8 mouse cellular contexts compared by ENCODE assay signal in the genomic region with DNA sequence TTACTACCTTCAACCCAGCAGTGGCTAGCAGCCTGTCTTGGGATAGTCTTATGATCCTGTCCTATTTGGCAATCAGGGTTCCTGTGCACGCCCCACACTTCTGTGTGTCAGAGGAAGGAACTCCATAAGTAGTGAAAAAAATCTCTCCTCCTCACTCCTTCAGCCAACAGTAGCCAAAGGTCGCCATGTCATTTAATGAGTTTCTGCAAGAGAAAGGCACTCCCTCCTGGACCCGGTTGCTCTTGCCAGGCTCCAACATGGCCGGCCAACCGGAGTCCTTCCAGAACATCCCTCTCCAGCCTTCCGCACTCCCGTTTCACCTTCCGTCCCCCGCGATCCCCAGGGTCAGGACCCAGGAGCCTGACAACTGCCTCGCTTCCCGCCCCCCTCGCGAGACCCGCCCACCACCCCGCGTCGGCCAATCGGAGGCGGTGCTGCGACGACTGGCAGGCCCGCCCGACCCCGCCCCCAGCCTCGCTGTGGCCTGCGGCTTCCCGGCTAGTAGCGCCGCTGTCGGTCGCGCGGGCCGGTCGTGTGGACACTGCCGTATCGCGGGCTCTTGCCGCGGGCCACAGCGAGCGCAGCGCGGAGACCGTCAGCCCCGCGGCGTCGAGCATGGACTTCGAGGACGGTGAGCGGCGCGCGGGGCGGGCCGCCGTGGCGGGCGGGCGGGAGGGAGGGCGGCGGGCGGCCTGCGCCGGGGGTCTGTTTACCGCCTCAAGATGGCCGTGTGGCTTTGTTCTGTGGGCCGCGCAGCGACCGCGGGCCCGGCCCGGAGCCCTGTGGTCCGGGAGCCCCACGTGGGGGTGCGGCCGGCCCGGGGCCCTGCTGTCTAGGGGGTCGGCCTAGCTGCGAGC. TPM values are rescaled to one million over a fixed set of nuclear protein-coding genes. Genes with fewer than 3 reads are reported as not detected.
DNase-seq lines count a peak whose midpoint lies in the region; ATAC-seq lines count a peak whose summit lies in the region.

A gene (plus strand): TSS at position 498 of the 857 bp plus-strand sequence.

- ATAC-seq in hindbrain, embryonic 16.5 days, result peak; percentile 95

- peaks cover 23% of the 10 kb centered on the region for H3K4me1 ChIP-seq in hindbrain, embryonic 16.5 days (ENCODE audit: control insufficient read depth, insufficient read depth, low read depth, low read length)

- H3K27ac ChIP-seq in hindbrain, embryonic 16.5 days (ENCODE audit: low read depth, low read length), result peak within 1 kb of the TSS; percentile 91
- H3K27ac ChIP-seq in macrophage, result peak within 1 kb of the TSS; percentile 84

- H3K27me3 ChIP-seq in hindbrain, embryonic 16.5 days (replicated peaks; ENCODE audit: control insufficient read depth, insufficient read depth, low read length), result no peaks in the 10 kb centered on the region

- H3K4me2 ChIP-seq in hindbrain, embryonic 16.5 days (ENCODE audit: low read length), result peak within 1 kb of the TSS; percentile 77

- peak within 1 kb of the TSS; percentile 72 for H3K4me3 ChIP-seq in hindbrain, embryonic 16.5 days (ENCODE audit: low read length)
- peak within 1 kb of the TSS; percentile 74 for H3K4me3 ChIP-seq in macrophage (ENCODE audit: inconsistent target)

- no peaks in the 10 kb centered on the region for H3K9me3 ChIP-seq in hindbrain, embryonic 16.5 days (ENCODE audit: control insufficient read depth, low read length)

- peaks cover 45% of the 10 kb centered on the region for H3K79me2 ChIP-seq in macrophage (ENCODE audit: inconsistent target)

- peak within 1 kb of the TSS; percentile 99 for H3K9ac ChIP-seq in hindbrain, embryonic 16.5 days (ENCODE audit: low read depth, low read length)

- 3% methylated on average over 34 of the region's 83 CpGs for WGBS in hindbrain, embryonic 16.5 days
- under 1% methylated on average over 42 of the region's 83 CpGs for WGBS in macrophage (ENCODE audit: missing documents)

- DNase-seq in T-cell, adult 2 months (ENCODE audit: low spot score), result peak; percentile 80
- DNase-seq in cerebellum, postnatal 36 days, result peak; percentile 85 to 93
- DNase-seq in frontal cortex, postnatal 36 days (ENCODE audit: low spot score in 2 of 2), result peak; percentile 72 to 74
- peak; percentile 78 to 89 for DNase-seq in left cerebral cortex, adult 18-20 months (ENCODE audit: low spot score in 2 of 2)
- DNase-seq in right cerebral cortex, adult 18-20 months, result peak; percentile 87
- DNase-seq in urinary bladder, postnatal 10 days (ENCODE audit: low spot score), result peak; percentile 60

- no peaks in the 10 kb centered on the region; the same call in 1 of the 2 replicates for H3K36me3 ChIP-seq in hindbrain, embryonic 16.5 days (ENCODE audit: control insufficient read depth, insufficient read depth, low read length)
- no peaks in the 10 kb centered on the region for H3K36me3 ChIP-seq in macrophage (ENCODE audit: inconsistent target)

RNA-seq across cellular contexts. Expression of the gene that starts here (rescaled TPM):
- 35.5 and 39.7 TPM in 2 replicates for polyA plus RNA-seq in hindbrain, embryonic 16.5 days (2015; fragmentation: Nextera tagmentation; extraction: Ambion mirVana)
- 10 to 100 TPM; 30.2 to 36.5 TPM for total RNA-seq in left cerebral cortex, adult 18-20 months (2021)
- 100 to 1,000 TPM in 13 of 26 experiments, 10 to 100 TPM in 13; 58.0 to 159 (median 101) TPM for total RNA-seq in macrophage (2018; cell fraction: chromatin; rRNA removed)
- total RNA-seq in macrophage (2018; cell fraction: cytosol; rRNA removed), result 10 to 100 TPM in 16 of 26 experiments, 1 to 10 TPM in 10; 6.9 to 20.4 (median 11.7) TPM
- 100 to 1,000 TPM in 1 of 26 experiments, 10 to 100 TPM in 25; 24.1 to 120 (median 52.0) TPM for total RNA-seq in macrophage (2018; cell fraction: nucleus; rRNA removed)
- polyA plus RNA-seq in macrophage (2018), result 16.8 to 32.4 TPM (median 22.3 TPM) in 3 replicates

Comparison
In these comparisons a context has a peak if more than half of its experiments do, and no peak if none do; other contexts are left out.
1. Peak in every context shown above with its lines: DNase-seq, ATAC-seq, H3K4me3 ChIP-seq and H3K27ac ChIP-seq.